Mouse (Mus musculus) liver, adult (tissue): ENCODE measurements around the gene Gtf2h5.

Source experiments
- GATA4 ChIP-seq: IDR thresholded peaks from 2 replicates; pipeline ENCODE4 v1.6.1; 2014; ENCODE audit warnings: mild to moderate bottlenecking, low read length; ENCODE audit not compliant: insufficient replicate concordance

Gene Gtf2h5

GRCm38 (mm10) chr17:6079287-6080122, at the start of gene Gtf2h5, which contains the start of gene Serac1:
Gtf2h5 (plus strand) TSS chr17:6079786.
Serac1 (minus strand) TSS chr17:6079741.
- peak; percentile 93; the same call in 1 of the 2 replicates for TF ChIP-seq GATA4

DNA sequence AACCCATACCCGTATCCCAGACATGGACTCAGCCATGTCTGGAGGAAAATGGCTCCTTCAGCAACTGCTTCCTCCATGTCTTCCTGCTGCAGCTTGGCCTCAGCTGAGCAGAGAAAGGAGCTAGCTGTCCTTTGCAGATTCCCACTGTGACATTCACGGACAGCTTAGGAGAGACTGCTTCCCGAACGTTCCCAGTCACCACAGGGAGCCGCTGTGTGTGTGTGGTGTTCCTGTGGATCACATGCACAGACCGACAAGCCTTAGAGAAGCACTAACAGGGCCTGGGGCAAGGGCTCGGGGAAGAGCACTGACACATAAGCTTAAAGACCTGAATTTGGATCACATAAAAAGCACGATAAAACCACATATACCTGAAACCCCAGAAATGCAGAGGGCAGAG, 43.9 kb upstream of the Gtf2h5 start:
- no peak for TF ChIP-seq GATA4

GRCm38 (mm10) chr17:6036458-6036857, 43.1 kb upstream of the Gtf2h5 start:
- no peak for TF ChIP-seq GATA4

DNA sequence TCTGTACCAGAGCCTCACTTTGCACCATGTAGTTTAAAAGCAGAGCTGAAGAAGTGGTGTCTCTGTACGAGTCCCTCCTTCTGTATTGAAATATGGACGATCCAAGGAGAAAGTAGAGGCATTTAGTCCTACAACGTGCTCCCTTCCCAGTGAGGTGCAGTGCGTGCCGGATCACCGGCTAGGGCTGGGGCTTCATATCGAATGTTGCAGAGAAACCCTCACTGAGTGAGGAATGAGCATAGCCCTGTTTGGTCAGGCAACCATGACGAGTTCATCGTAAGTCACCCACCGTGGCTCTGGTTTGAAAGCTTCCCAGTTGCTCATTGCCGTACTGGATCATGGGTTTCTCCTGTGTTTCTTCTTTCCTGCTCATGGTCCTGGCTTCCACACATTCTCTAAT, 42.7 kb upstream of the Gtf2h5 start:
- TF ChIP-seq GATA4 = no peak

- TF ChIP-seq GATA4 = no peak
These were observed 42.1 kb upstream of the Gtf2h5 start for GRCm38 (mm10) chr17:6037507-6037906.

DNA sequence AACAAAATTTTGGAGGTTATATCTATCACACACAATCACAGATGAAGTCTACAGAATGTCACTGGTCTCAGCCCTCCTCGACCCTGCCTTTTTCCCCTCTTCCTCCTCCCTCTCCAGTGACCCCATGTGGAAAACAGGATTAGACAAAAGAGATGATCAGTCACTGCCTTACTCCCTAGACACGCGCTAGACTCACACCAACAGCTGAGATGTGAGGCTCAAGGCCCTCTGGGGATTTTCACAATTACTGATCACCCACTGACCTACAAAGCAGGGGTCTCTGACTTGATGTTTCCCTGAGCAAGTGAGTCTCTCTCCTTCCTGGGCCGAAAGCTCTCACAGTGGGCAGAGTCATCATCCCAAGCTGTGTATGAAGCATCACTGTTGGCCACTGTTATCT, 26.8 kb upstream of the Gtf2h5 start:
- no peak for TF ChIP-seq GATA4

DNA sequence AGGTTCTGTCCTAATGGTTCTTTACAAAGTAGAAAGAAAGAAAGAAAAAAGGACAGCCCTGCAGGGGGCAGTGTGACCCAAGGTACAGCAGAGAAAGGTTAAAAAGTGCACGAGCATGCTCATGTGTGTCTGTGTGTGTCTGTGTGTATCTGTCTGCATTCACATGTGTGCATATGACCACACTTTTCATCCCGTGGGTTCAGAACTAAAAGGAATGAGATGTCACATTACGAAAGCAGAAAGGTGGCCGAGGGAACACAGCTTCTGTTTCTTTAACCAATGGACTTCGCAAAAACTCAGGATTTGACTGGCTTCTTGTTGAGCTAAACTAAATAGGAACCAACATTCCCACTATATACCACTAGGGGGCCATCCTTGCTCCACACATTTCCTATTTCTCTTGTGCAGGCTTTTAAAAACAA, 24.6 kb upstream of the Gtf2h5 start:
- TF ChIP-seq GATA4 = no peak

GRCm38 (mm10) chr17:6062793-6063192, 16.8 kb upstream of the Gtf2h5 start:
- TF ChIP-seq GATA4 = no peak

- TF ChIP-seq GATA4 = no peak
These were observed 16.1 kb upstream of the Gtf2h5 start for GRCm38 (mm10) chr17:6063532-6063931.

GRCm38 (mm10) chr17:6066021-6066420, 13.6 kb upstream of the Gtf2h5 start:
- TF ChIP-seq GATA4 = no peak

GRCm38 (mm10) chr17:6067613-6068012, 12.0 kb upstream of the Gtf2h5 start:
- TF ChIP-seq GATA4 = no peak

- no peak for TF ChIP-seq GATA4
These were observed 9.7 kb upstream of the Gtf2h5 start for GRCm38 (mm10) chr17:6069866-6070265.

DNA sequence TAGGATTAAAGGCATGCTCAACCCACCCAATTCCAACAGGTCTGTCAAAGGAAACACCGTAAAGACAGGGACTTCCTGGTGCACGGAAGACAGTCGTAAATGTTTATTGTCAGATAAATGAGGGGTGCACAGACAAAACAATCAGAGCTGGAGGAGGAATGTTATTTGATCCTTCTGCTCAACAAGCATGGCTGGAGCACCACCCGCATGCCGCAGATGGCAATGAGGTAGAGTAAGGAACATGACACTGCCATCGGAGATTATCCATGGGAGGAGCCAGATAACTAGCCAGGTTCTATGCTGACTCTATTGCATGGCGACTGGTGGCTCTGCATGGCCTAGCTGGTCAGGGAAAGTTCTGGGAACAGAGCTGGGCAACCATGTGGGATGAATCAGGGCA, 6.2 kb upstream of the Gtf2h5 start:
- no peak for TF ChIP-seq GATA4

GRCm38 (mm10) chr17:6083323-6083890, 3.8 kb downstream of the Gtf2h5 start:
- no peak for TF ChIP-seq GATA4

- TF ChIP-seq GATA4 = no peak
These were observed 12.0 kb downstream of the Gtf2h5 start for GRCm38 (mm10) chr17:6091604-6092003.

DNA sequence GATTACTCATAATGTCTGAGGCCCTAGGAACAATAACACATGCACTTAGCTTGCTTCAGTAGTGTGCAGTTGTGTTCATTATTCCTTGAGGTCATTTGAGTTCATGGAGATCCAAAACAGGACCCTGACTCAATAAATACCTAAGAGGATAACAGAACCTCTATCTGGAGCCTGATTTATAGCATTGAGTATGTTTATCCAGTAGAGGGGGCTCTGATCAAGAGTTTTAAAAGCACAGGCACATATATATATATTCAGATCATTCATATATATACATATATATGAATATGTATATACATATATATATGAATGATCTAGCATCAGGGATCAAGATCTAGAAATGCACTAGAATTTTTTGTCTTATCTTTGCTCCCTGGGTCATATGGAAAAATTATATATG, 16.0 kb downstream of the Gtf2h5 start:
- no peak for TF ChIP-seq GATA4
